Mouse (Mus musculus): ENCODE data around the gene Rras2. TPM values are rescaled to one million over a fixed set of nuclear protein-coding genes. Genes with fewer than 3 reads are reported as not detected.

Gene Rras2
- polyA plus RNA-seq, 1 experiment from 2014 or later = 23.7 TPM

- no peaks in the 10 kb centered on the region for H3K9me3 ChIP-seq
- DNase-seq (ENCODE audit: extremely low spot score, low spot score) = no peak
Observed at GRCm38 (mm10) chr7:114103629-114104347, 13.8 kb downstream of the Rras2 start.

GRCm38 (mm10) chr7:114103152-114103551 is 14.4 kb downstream of the Rras2 start:
- H3K4me3 ChIP-seq = no peak overlapping the region
- H3K4me1 ChIP-seq = peaks cover 21% of the 10 kb centered on the region
- no peaks in the 10 kb centered on the region for H3K9me3 ChIP-seq
- no peak overlapping the region for H3K27ac ChIP-seq
- H3K27me3 ChIP-seq (ENCODE audit: poor library complexity, severe bottlenecking) = no peaks in the 10 kb centered on the region
- WGBS = 92% methylated on average over 4 of the region's 4 CpGs
- H3K36me3 ChIP-seq (replicated peaks) = no peaks in the 10 kb centered on the region
- DNase-seq (ENCODE audit: extremely low spot score, low spot score) = no peak

More at GRCm38 (mm10) chr7:114103629-114104347, 13.8 kb downstream of the Rras2 start:
- H3K36me3 ChIP-seq (replicated peaks) = no peaks in the 10 kb centered on the region
- H3K4me3 ChIP-seq = no peak overlapping the region
- H3K27ac ChIP-seq = no peak overlapping the region
- H3K27me3 ChIP-seq (ENCODE audit: poor library complexity, severe bottlenecking) = no peaks in the 10 kb centered on the region
- peaks cover 21% of the 10 kb centered on the region for H3K4me1 ChIP-seq
- 94% methylated on average over 24 of the region's 24 CpGs for WGBS

DNA sequence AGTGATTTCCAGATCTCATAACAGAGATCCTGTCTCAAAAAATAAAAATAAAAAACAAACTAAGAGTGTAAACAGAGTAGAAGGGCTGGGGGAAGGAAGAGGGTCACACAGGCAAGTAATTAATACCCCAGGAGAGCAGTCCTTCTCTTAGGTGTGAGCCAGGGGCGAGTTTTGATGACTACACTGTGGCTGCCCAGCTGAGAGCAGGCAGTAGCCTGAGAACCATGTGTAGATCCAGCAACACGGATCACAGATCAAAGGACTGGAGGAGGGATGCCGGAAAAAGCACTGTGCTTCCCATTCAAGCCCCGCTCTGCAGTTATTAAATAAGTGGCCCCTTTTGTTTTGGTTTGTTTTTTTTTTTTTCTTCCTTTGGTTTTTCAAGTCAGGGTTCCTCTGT is 15.0 kb downstream of the Rras2 start:
- H3K4me1 ChIP-seq = peaks cover 21% of the 10 kb centered on the region
- no peaks in the 10 kb centered on the region for H3K27me3 ChIP-seq (ENCODE audit: poor library complexity, severe bottlenecking)
- H3K9me3 ChIP-seq = no peaks in the 10 kb centered on the region
- no peaks in the 10 kb centered on the region for H3K36me3 ChIP-seq (replicated peaks)
- DNase-seq (ENCODE audit: extremely low spot score, low spot score) = no peak
- WGBS = 59% methylated on average over 4 of the region's 4 CpGs
- no peak overlapping the region for H3K4me3 ChIP-seq
- H3K27ac ChIP-seq = no peak overlapping the region

- no peak overlapping the region for H3K27ac ChIP-seq
- no peaks in the 10 kb centered on the region for H3K9me3 ChIP-seq
- 84% methylated on average over 3 of the region's 3 CpGs for WGBS
- H3K4me3 ChIP-seq = no peak overlapping the region
- DNase-seq (ENCODE audit: extremely low spot score, low spot score) = no peak
- H3K36me3 ChIP-seq (replicated peaks) = no peaks in the 10 kb centered on the region
- H3K4me1 ChIP-seq = peaks cover 21% of the 10 kb centered on the region
- no peaks in the 10 kb centered on the region for H3K27me3 ChIP-seq (ENCODE audit: poor library complexity, severe bottlenecking)
Observed at GRCm38 (mm10) chr7:114101412-114101811, 16.2 kb downstream of the Rras2 start.

DNA sequence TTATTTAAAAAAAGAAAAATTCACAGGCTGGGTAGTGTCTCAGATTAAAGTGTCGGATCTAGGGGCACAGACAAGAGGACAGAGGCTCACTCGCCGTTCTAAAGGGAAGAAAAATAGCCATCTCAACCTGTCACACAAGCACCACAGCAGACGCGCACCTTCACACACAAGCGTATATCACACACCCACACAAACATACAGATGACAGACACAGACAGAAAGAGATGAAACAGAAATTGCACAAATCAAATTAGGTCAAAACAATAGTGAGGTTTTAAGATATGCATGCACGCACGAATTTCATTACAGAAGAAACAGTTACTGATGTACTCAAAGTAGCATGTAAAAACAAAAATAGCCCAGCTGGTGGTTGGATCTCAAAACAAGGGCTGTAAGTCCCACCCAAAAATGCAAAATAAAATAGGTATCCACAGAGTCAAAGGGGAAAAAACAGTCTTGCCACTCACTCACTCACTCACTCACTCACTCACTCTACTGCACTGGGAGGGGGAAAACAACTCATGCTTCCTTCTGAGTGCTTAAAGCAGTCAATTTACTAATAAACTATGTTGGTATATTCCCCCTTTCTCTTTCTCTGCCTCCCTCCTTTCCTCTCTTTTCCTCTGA is 23.9 kb downstream of the Rras2 start:
- Histone ChIP-seq H3K9me3 (no peaks in the 10 kb centered on the region), H3K27me3 (ENCODE audit: poor library complexity, severe bottlenecking) (no peaks in the 10 kb centered on the region), H3K36me3 (replicated peaks) (no peaks in the 10 kb centered on the region), H3K27ac (no peak overlapping the region), H3K4me3 (no peak overlapping the region), H3K4me1 (peaks cover 29% of the 10 kb centered on the region)
- DNase-seq (ENCODE audit: extremely low spot score, low spot score) = no peak
- WGBS = 88% methylated on average over 8 of the region's 8 CpGs

DNA sequence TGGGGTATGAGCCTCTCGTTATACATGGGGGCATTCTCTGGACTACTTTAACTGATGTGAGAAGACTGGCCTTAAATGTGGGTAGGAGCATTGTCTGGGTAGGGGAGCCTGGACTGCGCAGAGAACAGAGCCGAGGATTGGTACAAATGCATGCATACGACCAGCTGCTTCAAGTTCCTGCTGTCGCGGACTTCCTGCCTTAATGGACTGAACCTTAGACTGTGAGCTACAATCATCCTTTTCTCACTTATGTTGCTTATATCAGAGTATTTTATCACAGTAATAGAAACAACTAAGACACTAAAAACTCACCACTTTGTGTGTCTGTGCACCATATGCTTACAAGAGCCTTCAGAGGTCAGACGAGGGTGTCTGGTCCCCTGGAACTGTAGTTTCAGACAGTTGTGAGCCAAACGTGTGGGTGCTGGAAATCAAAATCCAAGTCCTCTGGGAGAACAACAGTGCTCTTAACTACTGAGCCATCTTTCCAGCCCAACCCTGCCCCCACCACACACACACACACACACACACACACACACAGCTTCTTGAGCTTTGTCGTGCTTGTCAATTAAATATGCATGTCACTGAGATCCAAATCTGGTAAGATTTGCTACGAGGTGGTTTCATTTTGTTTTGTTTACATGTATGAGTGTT is 26.6 kb downstream of the Rras2 start:
- H3K9me3 ChIP-seq = no peaks in the 10 kb centered on the region
- H3K36me3 ChIP-seq (replicated peaks) = no peaks in the 10 kb centered on the region
- no peak for DNase-seq (ENCODE audit: extremely low spot score, low spot score)
- no peak overlapping the region for H3K4me3 ChIP-seq
- no peaks in the 10 kb centered on the region for H3K27me3 ChIP-seq (ENCODE audit: poor library complexity, severe bottlenecking)
- no peak overlapping the region for H3K27ac ChIP-seq
- H3K4me1 ChIP-seq = peaks cover 55% of the 10 kb centered on the region
- WGBS = 80% methylated on average over 10 of the region's 10 CpGs

- H3K4me1 ChIP-seq = peaks cover 55% of the 10 kb centered on the region
- DNase-seq (ENCODE audit: extremely low spot score, low spot score) = no peak
- WGBS = 90% methylated on average over 3 of the region's 3 CpGs
Observed at GRCm38 (mm10) chr7:114090231-114090630, 27.4 kb downstream of the Rras2 start.

DNA sequence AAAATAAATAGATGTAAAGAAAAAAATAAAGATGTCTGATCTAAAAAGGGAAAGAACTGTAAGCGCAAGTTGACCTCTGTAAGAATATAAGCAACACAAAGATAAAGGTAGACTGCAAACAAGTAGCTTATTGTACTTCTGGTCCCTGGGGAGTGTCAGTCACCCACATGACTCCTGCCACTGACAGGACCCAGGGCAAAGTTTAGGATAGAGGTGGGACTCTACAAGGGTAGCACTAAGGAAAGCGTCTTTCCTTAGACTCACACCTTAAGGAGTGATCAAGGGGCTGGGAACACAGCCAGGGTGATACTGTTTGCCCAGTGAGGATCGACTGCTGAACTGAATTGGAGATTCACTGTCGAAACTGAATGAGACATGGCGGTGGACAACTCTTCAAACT is 28.7 kb downstream of the Rras2 start:
- H3K27me3 ChIP-seq (ENCODE audit: poor library complexity, severe bottlenecking) = no peaks in the 10 kb centered on the region
- no peak for DNase-seq (ENCODE audit: extremely low spot score, low spot score)
- H3K27ac ChIP-seq = no peak overlapping the region
- WGBS = 70% methylated on average over 5 of the region's 5 CpGs
- H3K4me1 ChIP-seq = peaks cover 53% of the 10 kb centered on the region
- no peaks in the 10 kb centered on the region for H3K36me3 ChIP-seq (replicated peaks)
- H3K9me3 ChIP-seq = no peaks in the 10 kb centered on the region
- no peak overlapping the region for H3K4me3 ChIP-seq

More at GRCm38 (mm10) chr7:114090231-114090630, 27.4 kb downstream of the Rras2 start:
- H3K27me3 ChIP-seq (ENCODE audit: poor library complexity, severe bottlenecking) = no peaks in the 10 kb centered on the region
- H3K36me3 ChIP-seq (replicated peaks) = no peaks in the 10 kb centered on the region
- H3K9me3 ChIP-seq = no peaks in the 10 kb centered on the region
- H3K27ac ChIP-seq = no peak overlapping the region
- H3K4me3 ChIP-seq = no peak overlapping the region

- no peaks in the 10 kb centered on the region for H3K27me3 ChIP-seq (ENCODE audit: poor library complexity, severe bottlenecking)
- WGBS = 11% methylated on average over 11 of the region's 11 CpGs
- H3K4me1 ChIP-seq = peaks cover 47% of the 10 kb centered on the region
- no peak for DNase-seq (ENCODE audit: extremely low spot score, low spot score)
- peak overlapping the region; percentile 19; the same call in 1 of the 2 replicates for H3K4me3 ChIP-seq
- no peak overlapping the region for H3K27ac ChIP-seq
- H3K36me3 ChIP-seq (replicated peaks) = no peaks in the 10 kb centered on the region
- H3K9me3 ChIP-seq = no peaks in the 10 kb centered on the region
Observed at GRCm38 (mm10) chr7:114087986-114088385, 29.6 kb downstream of the Rras2 start.

- 37% methylated on average over 6 of the region's 6 CpGs for WGBS
- H3K36me3 ChIP-seq (replicated peaks) = no peaks in the 10 kb centered on the region
- DNase-seq (ENCODE audit: extremely low spot score, low spot score) = no peak
- peaks cover 42% of the 10 kb centered on the region for H3K4me1 ChIP-seq
- H3K9me3 ChIP-seq = no peaks in the 10 kb centered on the region
- H3K27me3 ChIP-seq (ENCODE audit: poor library complexity, severe bottlenecking) = no peaks in the 10 kb centered on the region
- no peak overlapping the region for H3K4me3 ChIP-seq
- H3K27ac ChIP-seq = no peak overlapping the region
Observed at GRCm38 (mm10) chr7:114087341-114087740, 30.2 kb downstream of the Rras2 start.

- no peaks in the 10 kb centered on the region for H3K9me3 ChIP-seq
- no peaks in the 10 kb centered on the region for H3K36me3 ChIP-seq (replicated peaks)
- 89% methylated on average over 6 of the region's 6 CpGs for WGBS
- no peak overlapping the region for H3K27ac ChIP-seq
- DNase-seq (ENCODE audit: extremely low spot score, low spot score) = no peak
- H3K27me3 ChIP-seq (ENCODE audit: poor library complexity, severe bottlenecking) = no peaks in the 10 kb centered on the region
- H3K4me3 ChIP-seq = no peak overlapping the region
- H3K4me1 ChIP-seq = peaks cover 36% of the 10 kb centered on the region
Observed at GRCm38 (mm10) chr7:114086021-114086710, 31.4 kb downstream of the Rras2 start.

GRCm38 (mm10) chr7:114083760-114084159 is 33.8 kb downstream of the Rras2 start:
- 83% methylated on average over 3 of the region's 3 CpGs for WGBS
- Histone ChIP-seq H3K27me3 (ENCODE audit: poor library complexity, severe bottlenecking) (no peaks in the 10 kb centered on the region), H3K27ac (no peak overlapping the region), H3K36me3 (replicated peaks) (no peaks in the 10 kb centered on the region), H3K9me3 (no peaks in the 10 kb centered on the region), H3K4me3 (no peak overlapping the region), H3K4me1 (peaks cover 29% of the 10 kb centered on the region)
- no peak for DNase-seq (ENCODE audit: extremely low spot score, low spot score)
